Mouse (Mus musculus): ENCODE measurements at regions not wholly inside any gene's neighbourhood (a gene's known extent, or its start where the extent isn't known, plus 50 kb on each side); places are given as distances from the start of the nearest gene placed in this dataset.

GRCm38 (mm10) chr7:136541876-136542655, 352.3 kb upstream of the Mgmt start:
- no peaks in the 10 kb centered on the region for H3K27me3 ChIP-seq (ENCODE audit: control insufficient read depth, insufficient read depth, low read length)
- no peaks in the 10 kb centered on the region for H3K9me3 ChIP-seq (ENCODE audit: control insufficient read depth, low read depth, low read length)
- H3K4me1 ChIP-seq (ENCODE audit: control insufficient read depth, insufficient read depth, low read length) = 0 out of 2 replicates have a peak, but pooled peaks cover 4% of the 10 kb centered on the region
- no peak overlapping the region for H3K4me2 ChIP-seq (replicated peaks; ENCODE audit: low read depth, low read length)
- no peak overlapping the region for H3K27ac ChIP-seq (ENCODE audit: low read length)
- H3K4me3 ChIP-seq (ENCODE audit: low read depth, low read length) = no peak overlapping the region
- H3K36me3 ChIP-seq (ENCODE audit: control insufficient read depth, insufficient read depth, low read length) = no peaks in the 10 kb centered on the region
- no peak for ATAC-seq (ENCODE audit: insufficient number of reproducible peaks, insufficient read depth, low FRiP score, low read depth)
- H3K9ac ChIP-seq (replicated peaks; ENCODE audit: low read depth, low read length) = no peak overlapping the region

- no peaks in the 10 kb centered on the region for H3K9me3 ChIP-seq (ENCODE audit: control insufficient read depth, low read depth, low read length)
Observed at GRCm38 (mm10) chr7:136542896-136543295, 351.5 kb upstream of the Mgmt start.

GRCm38 (mm10) chr7:136547837-136548236, 346.6 kb upstream of the Mgmt start:
- H3K27me3 ChIP-seq (ENCODE audit: control insufficient read depth, insufficient read depth, low read length) = no peaks in the 10 kb centered on the region
- WGBS = 34% methylated on average over 3 of the region's 3 CpGs
- no peak overlapping the region for H3K4me3 ChIP-seq (ENCODE audit: low read depth, low read length)
- H3K27ac ChIP-seq (ENCODE audit: low read length) = no peak overlapping the region
- H3K9ac ChIP-seq (replicated peaks; ENCODE audit: low read depth, low read length) = no peak overlapping the region
- no peaks in the 10 kb centered on the region for H3K9me3 ChIP-seq (ENCODE audit: control insufficient read depth, low read depth, low read length)
- H3K4me2 ChIP-seq (replicated peaks; ENCODE audit: low read depth, low read length) = no peak overlapping the region
- H3K36me3 ChIP-seq (ENCODE audit: control insufficient read depth, insufficient read depth, low read length) = no peaks in the 10 kb centered on the region
- 0 out of 2 replicates have a peak, but pooled peaks cover 4% of the 10 kb centered on the region for H3K4me1 ChIP-seq (ENCODE audit: control insufficient read depth, insufficient read depth, low read length)
- ATAC-seq (ENCODE audit: insufficient number of reproducible peaks, insufficient read depth, low FRiP score, low read depth) = no peak

More at GRCm38 (mm10) chr7:136542896-136543295, 351.5 kb upstream of the Mgmt start:
- WGBS = 88% methylated on average over 7 of the region's 7 CpGs
- H3K36me3 ChIP-seq (ENCODE audit: control insufficient read depth, insufficient read depth, low read length) = no peaks in the 10 kb centered on the region
- H3K4me1 ChIP-seq (ENCODE audit: control insufficient read depth, insufficient read depth, low read length) = 0 out of 2 replicates have a peak, but pooled peaks cover 4% of the 10 kb centered on the region
- H3K27me3 ChIP-seq (ENCODE audit: control insufficient read depth, insufficient read depth, low read length) = no peaks in the 10 kb centered on the region
- no peak overlapping the region for H3K9ac ChIP-seq (replicated peaks; ENCODE audit: low read depth, low read length)
- no peak overlapping the region for H3K4me3 ChIP-seq (ENCODE audit: low read depth, low read length)
- no peak overlapping the region for H3K27ac ChIP-seq (ENCODE audit: low read length)
- ATAC-seq (ENCODE audit: insufficient number of reproducible peaks, insufficient read depth, low FRiP score, low read depth) = no peak
- no peak overlapping the region for H3K4me2 ChIP-seq (replicated peaks; ENCODE audit: low read depth, low read length)

- Histone ChIP-seq H3K4me2 (replicated peaks; ENCODE audit: low read depth, low read length) (no peak overlapping the region), H3K9me3 (ENCODE audit: control insufficient read depth, low read depth, low read length) (no peaks in the 10 kb centered on the region), H3K27ac (ENCODE audit: low read length) (no peak overlapping the region), H3K36me3 (ENCODE audit: control insufficient read depth, insufficient read depth, low read length) (no peaks in the 10 kb centered on the region), H3K9ac (replicated peaks; ENCODE audit: low read depth, low read length) (no peak overlapping the region), H3K27me3 (ENCODE audit: control insufficient read depth, insufficient read depth, low read length) (no peaks in the 10 kb centered on the region), H3K4me3 (ENCODE audit: low read depth, low read length) (no peak overlapping the region), H3K4me1 (ENCODE audit: control insufficient read depth, insufficient read depth, low read length) (no peaks in the 10 kb centered on the region)
- 33% methylated on average over 4 of the region's 4 CpGs for WGBS
- ATAC-seq (ENCODE audit: insufficient number of reproducible peaks, insufficient read depth, low FRiP score, low read depth) = no peak
Observed at GRCm38 (mm10) chr7:136556436-136556835, 338.0 kb upstream of the Mgmt start.

GRCm38 (mm10) chr7:136559536-136559935, 334.9 kb upstream of the Mgmt start:
- Histone ChIP-seq H3K9me3 (ENCODE audit: control insufficient read depth, low read depth, low read length) (no peaks in the 10 kb centered on the region), H3K36me3 (ENCODE audit: control insufficient read depth, insufficient read depth, low read length) (no peaks in the 10 kb centered on the region), H3K9ac (replicated peaks; ENCODE audit: low read depth, low read length) (no peak overlapping the region), H3K27me3 (ENCODE audit: control insufficient read depth, insufficient read depth, low read length) (no peaks in the 10 kb centered on the region), H3K4me2 (replicated peaks; ENCODE audit: low read depth, low read length) (no peak overlapping the region), H3K4me1 (ENCODE audit: control insufficient read depth, insufficient read depth, low read length) (no peaks in the 10 kb centered on the region), H3K27ac (ENCODE audit: low read length) (no peak overlapping the region), H3K4me3 (ENCODE audit: low read depth, low read length) (no peak overlapping the region)
- 84% methylated on average over 6 of the region's 6 CpGs for WGBS
- no peak for ATAC-seq (ENCODE audit: insufficient number of reproducible peaks, insufficient read depth, low FRiP score, low read depth)

GRCm38 (mm10) chr7:136570911-136571310, 323.5 kb upstream of the Mgmt start:
- no peak overlapping the region for H3K27ac ChIP-seq (ENCODE audit: low read length)
- no peaks in the 10 kb centered on the region for H3K9me3 ChIP-seq (ENCODE audit: control insufficient read depth, low read depth, low read length)
- H3K27me3 ChIP-seq (ENCODE audit: control insufficient read depth, insufficient read depth, low read length) = no peaks in the 10 kb centered on the region
- no peaks in the 10 kb centered on the region for H3K4me1 ChIP-seq (ENCODE audit: control insufficient read depth, insufficient read depth, low read length)
- H3K4me3 ChIP-seq (ENCODE audit: low read depth, low read length) = no peak overlapping the region
- 54% methylated on average over 7 of the region's 7 CpGs for WGBS
- H3K9ac ChIP-seq (replicated peaks; ENCODE audit: low read depth, low read length) = no peak overlapping the region
- H3K4me2 ChIP-seq (replicated peaks; ENCODE audit: low read depth, low read length) = no peak overlapping the region
- H3K36me3 ChIP-seq (ENCODE audit: control insufficient read depth, insufficient read depth, low read length) = no peaks in the 10 kb centered on the region
- ATAC-seq (ENCODE audit: insufficient number of reproducible peaks, insufficient read depth, low FRiP score, low read depth) = no peak

- H3K4me3 ChIP-seq (ENCODE audit: low read depth, low read length) = no peak overlapping the region
- H3K27me3 ChIP-seq (ENCODE audit: control insufficient read depth, insufficient read depth, low read length) = 0 out of 2 replicates have a peak, but pooled peaks cover 3% of the 10 kb centered on the region
- H3K36me3 ChIP-seq (ENCODE audit: control insufficient read depth, insufficient read depth, low read length) = no peaks in the 10 kb centered on the region
- H3K4me1 ChIP-seq (ENCODE audit: control insufficient read depth, insufficient read depth, low read length) = 0 out of 2 replicates have a peak, but pooled peaks cover 2% of the 10 kb centered on the region
- no peak for ATAC-seq (ENCODE audit: insufficient number of reproducible peaks, insufficient read depth, low FRiP score, low read depth)
- no peaks in the 10 kb centered on the region for H3K9me3 ChIP-seq (ENCODE audit: control insufficient read depth, low read depth, low read length)
- H3K4me2 ChIP-seq (replicated peaks; ENCODE audit: low read depth, low read length) = no peak overlapping the region
- H3K27ac ChIP-seq (ENCODE audit: low read length) = no peak overlapping the region
- H3K9ac ChIP-seq (replicated peaks; ENCODE audit: low read depth, low read length) = no peak overlapping the region
- 42% methylated on average over 12 of the region's 12 CpGs for WGBS
Observed at GRCm38 (mm10) chr7:136581896-136582295, 312.5 kb upstream of the Mgmt start.

- no peaks in the 10 kb centered on the region for H3K36me3 ChIP-seq (ENCODE audit: control insufficient read depth, insufficient read depth, low read length)
- no peak overlapping the region for H3K4me3 ChIP-seq (ENCODE audit: low read depth, low read length)
- WGBS = 66% methylated on average over 17 of the region's 17 CpGs
- no peak overlapping the region for H3K27ac ChIP-seq (ENCODE audit: low read length)
- peaks cover 8% of the 10 kb centered on the region; the same call in 1 of the 2 replicates for H3K4me1 ChIP-seq (ENCODE audit: control insufficient read depth, insufficient read depth, low read length)
- no peaks in the 10 kb centered on the region for H3K9me3 ChIP-seq (ENCODE audit: control insufficient read depth, low read depth, low read length)
- no peak overlapping the region for H3K9ac ChIP-seq (replicated peaks; ENCODE audit: low read depth, low read length)
- no peak for ATAC-seq (ENCODE audit: insufficient number of reproducible peaks, insufficient read depth, low FRiP score, low read depth)
- H3K27me3 ChIP-seq (ENCODE audit: control insufficient read depth, insufficient read depth, low read length) = 0 out of 2 replicates have a peak, but pooled peaks cover 3% of the 10 kb centered on the region
- H3K4me2 ChIP-seq (replicated peaks; ENCODE audit: low read depth, low read length) = no peak overlapping the region
Observed at GRCm38 (mm10) chr7:136584361-136584760, 310.1 kb upstream of the Mgmt start.
